Mouse (Mus musculus) limb, embryonic 12.5 days (tissue): Measurements from ENCODE around the gene Gm15217. TPM values are rescaled to one million over a fixed set of nuclear protein-coding genes. Genes with fewer than 3 reads are reported as not detected.

Experiments used
- ATAC-seq: fragments of 200-750 bp; cut with Nextera tagmentation; 2 replicates; pipeline ENCODE4 v1.8.0; 2017; ENCODE audit warnings: low read depth, moderate TSS enrichment; ENCODE audit not compliant: insufficient number of reproducible peaks, insufficient read depth, low FRiP score, low TSS enrichment
- H3K27ac ChIP-seq: fragments of 300-500 bp; sonication (generic); 2 replicates; pipeline ENCODE4 v1.5.1; 2016; ENCODE audit warnings: mild to moderate bottlenecking, moderate library complexity
- H3K27me3 ChIP-seq: fragments of 300-500 bp; sonication (generic); 2 replicates; pipeline ENCODE4 v1.6.1; 2016; ENCODE audit warnings: mild to moderate bottlenecking, moderate library complexity
- H3K36me3 ChIP-seq: fragments of 300-500 bp; sonication (generic); 2 replicates; pipeline ENCODE4 v1.6.1; 2016; ENCODE audit warnings: mild to moderate bottlenecking, moderate library complexity
- H3K4me1 ChIP-seq: fragments of 300-500 bp; sonication (generic); replicated peaks from 2 replicates; pipeline ENCODE4 v1.6.1; 2016
- H3K4me2 ChIP-seq: fragments of 300-500 bp; sonication (generic); 2 replicates; pipeline ENCODE4 v1.6.1; 2016; ENCODE audit warnings: mild to moderate bottlenecking, moderate library complexity
- H3K4me3 ChIP-seq: fragments of 300-500 bp; sonication (generic); replicated peaks from 2 replicates; pipeline ENCODE4 v1.5.1; 2016; ENCODE audit warnings: mild to moderate bottlenecking
- H3K9ac ChIP-seq: fragments of 300-500 bp; sonication (generic); replicated peaks from 2 replicates; pipeline ENCODE4 v1.6.1; 2016; ENCODE audit warnings: mild to moderate bottlenecking, moderate library complexity
- H3K9me3 ChIP-seq: fragments of 300-500 bp; sonication (generic); 2 replicates; pipeline ENCODE4 v1.6.1; 2016; ENCODE audit warnings: mild to moderate bottlenecking, moderate library complexity
- WGBS: fragments of 180-500 bp; shearing (Covaris S2); methylation state at CpG from one replicate; pipeline ENCODE4 v1.1.7; 2016; 5-methylcytosine and 5-hydroxymethylcytosine counted together
- polyA plus RNA-seq: library from polyadenylated mRNA; unstranded; fragments of >200 nt; fragmentation: Nextera tagmentation; extraction: Ambion mirVana; gene quantifications from 2 replicates; pipeline ENCODE4 v1.2.1, GENCODE M21; 2016

Gene Gm15217
- not detected in 2 replicates for polyA plus RNA-seq

GRCm38 (mm10) chr14:46379285-46379684, at the start of gene Gm15217:
TSS of gene Gm15217 (plus strand) at chr14:46379414.
- Histone ChIP-seq H3K9ac (no peak within 1 kb of the TSS; the same call in 1 of the 2 replicates), H3K4me1 (peaks cover 42% of the 10 kb centered on the region), H3K27ac (peak within 1 kb of the TSS; percentile 73), H3K27me3 (peaks cover 20% of the 10 kb centered on the region), H3K9me3 (no peaks in the 10 kb centered on the region), H3K4me2 (peak within 1 kb of the TSS; percentile 71), H3K36me3 (peaks cover 13% of the 10 kb centered on the region), H3K4me3 (peak within 1 kb of the TSS; percentile 34)
- no peak for ATAC-seq
- 82% methylated on average over 12 of the region's 12 CpGs for WGBS

DNA sequence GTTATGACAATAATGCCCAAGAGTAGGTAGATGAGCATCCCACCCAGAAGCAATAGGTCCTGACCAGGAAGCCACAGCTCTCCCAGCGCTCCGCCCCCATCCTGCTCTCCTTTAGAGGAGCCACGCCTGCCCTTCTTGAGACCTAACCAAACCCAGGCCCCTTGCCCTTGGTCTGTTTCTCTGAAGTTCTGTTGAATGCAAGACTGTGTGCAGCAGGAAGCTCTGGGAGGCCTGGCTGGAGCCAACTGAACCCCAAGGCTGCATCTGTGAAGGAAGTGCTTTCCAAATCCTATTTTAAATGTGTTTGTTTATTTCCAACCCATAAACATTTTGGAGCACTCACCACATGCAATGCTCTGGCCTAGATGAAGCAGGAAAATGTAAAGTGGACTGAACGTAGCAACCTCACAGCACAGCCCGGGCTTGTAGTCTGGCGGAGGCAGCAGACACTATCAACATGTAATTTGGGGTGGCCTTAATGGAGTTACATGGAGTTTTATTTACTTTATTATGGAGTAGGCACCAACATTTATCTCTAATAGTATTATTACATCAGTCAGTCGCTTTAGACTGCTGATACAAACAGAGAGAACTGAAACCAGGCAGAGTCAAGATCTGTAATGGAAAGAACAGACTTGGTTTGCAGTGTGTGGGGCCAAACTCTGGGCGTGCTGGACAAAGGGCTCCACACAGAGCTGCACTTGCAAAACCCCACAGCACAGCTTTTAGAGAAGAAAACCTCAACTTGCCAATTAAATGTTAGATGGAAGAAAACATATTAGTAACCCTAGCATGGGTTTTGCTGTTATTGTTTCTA, 45.6 kb upstream of the Gm15217 start:
- Histone ChIP-seq H3K4me3 (no peak overlapping the region), H3K27ac (0 out of 2 replicates have a peak overlapping the region, but pooled peaks have one; percentile 7), H3K9ac (no peak overlapping the region), H3K36me3 (no peaks in the 10 kb centered on the region), H3K9me3 (no peaks in the 10 kb centered on the region), H3K4me1 (peaks cover 8% of the 10 kb centered on the region; the same call in 1 of the 2 replicates), H3K27me3 (no peaks in the 10 kb centered on the region), H3K4me2 (no peak overlapping the region)
- WGBS, result 75% methylated on average over 8 of the region's 8 CpGs
- ATAC-seq, result no peak

- no peaks in the 10 kb centered on the region for H3K36me3 ChIP-seq
- WGBS, result 86% methylated on average over 11 of the region's 11 CpGs
- no peak for ATAC-seq
- no peak overlapping the region for H3K27ac ChIP-seq
- H3K9me3 ChIP-seq, result no peaks in the 10 kb centered on the region
- H3K4me1 ChIP-seq, result 0 out of 2 replicates have a peak, but pooled peaks cover 2% of the 10 kb centered on the region
- no peak overlapping the region for H3K4me3 ChIP-seq
- no peaks in the 10 kb centered on the region for H3K27me3 ChIP-seq
- H3K4me2 ChIP-seq, result no peak overlapping the region
- no peak overlapping the region for H3K9ac ChIP-seq
Observed at GRCm38 (mm10) chr14:46338801-46339200, 40.4 kb upstream of the Gm15217 start.

GRCm38 (mm10) chr14:46344750-46345149, 34.5 kb upstream of the Gm15217 start:
- no peaks in the 10 kb centered on the region for H3K27me3 ChIP-seq

DNA sequence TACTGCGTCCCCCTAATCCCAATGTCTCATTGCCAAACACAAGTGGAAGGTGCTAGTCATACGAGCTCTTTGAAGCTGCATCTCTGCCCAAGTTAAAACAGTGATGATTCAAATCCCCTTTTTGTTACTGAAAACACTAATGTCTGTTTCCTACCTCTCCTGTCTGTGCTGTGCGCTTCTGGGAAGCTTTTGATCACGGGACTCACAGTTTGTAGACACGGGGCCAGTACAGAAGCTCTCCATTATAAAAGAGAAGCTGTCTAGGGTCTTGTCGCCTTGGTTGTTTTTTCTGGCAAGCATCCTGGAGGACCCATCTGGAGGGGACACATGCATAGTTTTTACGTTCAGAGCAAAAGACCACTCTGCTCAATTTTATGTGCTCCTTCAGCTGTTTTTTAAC, 21.9 kb upstream of the Gm15217 start:
- no peak overlapping the region for H3K27ac ChIP-seq
- H3K36me3 ChIP-seq, result no peaks in the 10 kb centered on the region
- no peak overlapping the region for H3K9ac ChIP-seq
- WGBS, result 64% methylated on average over 7 of the region's 7 CpGs
- no peak for ATAC-seq
- no peaks in the 10 kb centered on the region for H3K9me3 ChIP-seq
- no peak overlapping the region for H3K4me2 ChIP-seq
- no peak overlapping the region for H3K4me3 ChIP-seq
- H3K27me3 ChIP-seq, result no peaks in the 10 kb centered on the region
- H3K4me1 ChIP-seq, result peaks cover 6% of the 10 kb centered on the region

More at GRCm38 (mm10) chr14:46344750-46345149, 34.5 kb upstream of the Gm15217 start:
- no peaks in the 10 kb centered on the region for H3K9me3 ChIP-seq
- H3K4me3 ChIP-seq, result no peak overlapping the region
- H3K36me3 ChIP-seq, result no peaks in the 10 kb centered on the region
- H3K4me2 ChIP-seq, result no peak overlapping the region
- no peaks in the 10 kb centered on the region for H3K4me1 ChIP-seq
- no peak overlapping the region for H3K9ac ChIP-seq
- H3K27ac ChIP-seq, result no peak overlapping the region
- no peak for ATAC-seq

DNA sequence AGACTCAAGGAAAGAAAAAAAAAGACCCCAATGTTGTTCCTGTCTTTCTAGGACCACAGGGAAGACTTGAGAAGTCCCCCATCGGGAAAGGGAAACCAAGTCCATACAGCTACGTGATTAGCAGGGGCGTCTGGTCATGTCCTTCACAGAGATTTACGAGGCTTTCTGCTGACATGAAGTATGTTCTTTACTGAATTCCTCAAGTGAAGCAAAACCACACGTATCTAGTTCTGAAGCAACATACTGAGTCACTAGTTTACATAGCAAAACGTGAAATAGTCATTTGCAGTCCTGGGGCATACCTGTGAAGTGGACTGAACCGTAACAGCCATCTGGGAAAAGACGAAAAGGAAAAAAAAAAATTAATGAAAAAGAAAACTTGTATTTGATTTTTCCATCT, 21.5 kb upstream of the Gm15217 start:
- Histone ChIP-seq H3K4me2 (no peak overlapping the region), H3K27ac (no peak overlapping the region), H3K27me3 (no peaks in the 10 kb centered on the region), H3K9me3 (no peaks in the 10 kb centered on the region), H3K36me3 (no peaks in the 10 kb centered on the region), H3K4me3 (no peak overlapping the region), H3K4me1 (peaks cover 6% of the 10 kb centered on the region), H3K9ac (no peak overlapping the region)
- no peak for ATAC-seq
- WGBS, result 50% methylated on average over 8 of the region's 8 CpGs

DNA sequence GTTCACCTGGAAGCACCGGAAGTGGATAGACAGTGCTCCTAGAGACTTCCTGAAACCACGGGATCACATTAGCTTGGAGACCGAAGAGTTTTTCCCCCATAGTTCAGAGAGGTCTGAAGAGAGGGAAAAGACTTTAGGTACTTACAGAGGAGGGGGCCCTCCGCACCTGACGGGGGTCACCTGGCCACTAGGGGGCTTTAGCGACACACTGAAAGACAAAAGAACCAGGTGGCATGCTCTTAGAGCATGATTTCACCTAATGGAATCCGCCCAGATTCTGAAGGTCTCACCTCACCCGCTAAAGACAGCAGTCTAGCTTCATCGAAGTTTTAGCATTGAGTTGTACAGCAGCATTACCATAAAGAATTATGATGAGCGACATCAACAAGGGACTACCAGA, 16.0 kb upstream of the Gm15217 start:
- no peak for ATAC-seq
- Histone ChIP-seq H3K9ac (no peak overlapping the region), H3K27ac (no peak overlapping the region), H3K36me3 (no peaks in the 10 kb centered on the region), H3K27me3 (no peaks in the 10 kb centered on the region), H3K4me2 (no peak overlapping the region), H3K9me3 (no peaks in the 10 kb centered on the region), H3K4me3 (no peak overlapping the region), H3K4me1 (no peaks in the 10 kb centered on the region)
- 36% methylated on average over 10 of the region's 10 CpGs for WGBS

DNA sequence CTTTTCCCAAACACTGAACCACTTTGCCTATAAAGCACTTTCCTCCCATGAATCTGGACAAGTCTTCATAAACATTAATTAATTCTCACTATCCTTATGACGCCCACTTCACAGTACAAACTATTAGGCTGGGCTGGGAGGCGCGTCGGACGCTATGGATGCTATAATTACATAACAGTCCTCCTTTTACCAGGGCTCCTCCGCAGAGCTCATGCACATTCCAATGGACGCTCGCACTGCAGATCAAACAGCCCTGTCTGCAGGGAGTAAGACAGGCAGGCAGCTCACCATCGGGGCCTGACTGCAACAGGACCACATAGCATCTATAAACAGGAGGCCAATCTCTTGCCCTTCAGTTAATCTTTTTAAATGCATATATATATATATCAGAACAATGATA, 6.8 kb upstream of the Gm15217 start:
- no peak overlapping the region for H3K4me2 ChIP-seq
- 24% methylated on average over 9 of the region's 9 CpGs for WGBS
- no peaks in the 10 kb centered on the region for H3K27me3 ChIP-seq
- H3K36me3 ChIP-seq, result no peaks in the 10 kb centered on the region
- no peak overlapping the region for H3K27ac ChIP-seq
- no peaks in the 10 kb centered on the region for H3K9me3 ChIP-seq
- no peak overlapping the region for H3K9ac ChIP-seq
- H3K4me3 ChIP-seq, result no peak overlapping the region
- no peak for ATAC-seq
- no peaks in the 10 kb centered on the region; the same call in 1 of the 2 replicates for H3K4me1 ChIP-seq

GRCm38 (mm10) chr14:46375796-46376195, 3.4 kb upstream of the Gm15217 start:
- no peak for ATAC-seq
- H3K4me2 ChIP-seq, result no peak overlapping the region
- no peaks in the 10 kb centered on the region for H3K36me3 ChIP-seq
- no peak overlapping the region for H3K9ac ChIP-seq
- H3K4me3 ChIP-seq, result no peak overlapping the region
- H3K4me1 ChIP-seq, result peaks cover 15% of the 10 kb centered on the region
- no peak overlapping the region for H3K27ac ChIP-seq
- H3K9me3 ChIP-seq, result no peaks in the 10 kb centered on the region
- 74% methylated on average over 5 of the region's 5 CpGs for WGBS
- peaks cover 5% of the 10 kb centered on the region for H3K27me3 ChIP-seq

DNA sequence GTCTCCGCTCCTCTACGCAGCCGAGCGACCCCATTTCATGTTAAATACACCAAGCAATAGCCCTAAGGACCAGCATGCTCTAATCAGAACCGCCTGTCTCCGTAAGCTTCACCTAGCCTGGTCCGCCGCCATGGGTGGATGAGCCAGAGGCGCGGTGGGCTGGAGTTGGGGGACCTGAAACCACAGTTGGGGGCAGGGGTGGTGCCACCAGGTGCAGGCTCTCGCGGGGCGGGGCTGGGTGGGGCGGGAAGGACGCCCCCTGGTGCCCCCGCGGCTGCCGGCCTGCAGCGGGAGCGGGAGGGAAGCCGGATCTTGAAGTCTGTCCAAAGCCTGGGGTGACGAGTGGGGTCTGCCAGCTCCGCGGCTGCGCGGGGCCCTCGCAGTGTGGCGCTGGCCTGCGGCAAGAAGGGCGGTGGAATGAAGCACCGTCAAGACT, 1.1 kb downstream of the Gm15217 start:
- Histone ChIP-seq H3K27me3 (peaks cover 20% of the 10 kb centered on the region), H3K36me3 (peaks cover 14% of the 10 kb centered on the region), H3K4me1 (peaks cover 52% of the 10 kb centered on the region), H3K4me3 (peak overlapping the region; percentile 34), H3K27ac (peak overlapping the region; percentile 73), H3K9me3 (no peaks in the 10 kb centered on the region), H3K9ac (no peak overlapping the region; the same call in 1 of the 2 replicates), H3K4me2 (peak overlapping the region; percentile 71)
- 4% methylated on average over 31 of the region's 31 CpGs for WGBS
- ATAC-seq, result no peak

DNA sequence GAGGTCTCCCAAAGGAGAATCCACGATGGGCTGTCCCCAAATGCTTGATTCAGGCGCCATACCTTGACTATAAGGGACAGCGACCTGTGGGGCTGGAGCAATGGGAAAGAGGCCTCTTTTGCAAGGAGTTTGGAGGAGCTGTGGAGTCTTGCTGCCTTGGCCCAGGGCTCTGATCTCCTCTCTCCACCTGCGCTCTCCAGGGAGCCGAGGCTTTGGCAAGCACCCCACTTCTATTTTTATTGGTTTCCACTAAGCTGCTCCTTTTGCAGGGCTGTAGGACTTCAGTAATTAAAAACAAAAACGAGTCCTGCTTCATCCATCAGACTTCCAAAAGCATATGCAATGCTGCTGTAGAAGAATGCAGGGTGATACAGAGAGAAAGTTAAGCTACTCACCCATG, 2.2 kb downstream of the Gm15217 start:
- peak overlapping the region; percentile 71 for H3K4me2 ChIP-seq
- no peak for ATAC-seq
- H3K27ac ChIP-seq, result 0 out of 2 replicates have a peak overlapping the region, but pooled peaks have one; percentile 12
- H3K4me3 ChIP-seq, result no peak overlapping the region
- H3K27me3 ChIP-seq, result peaks cover 20% of the 10 kb centered on the region
- 28% methylated on average over 6 of the region's 6 CpGs for whole genome bisulfite sequencing
- peaks cover 14% of the 10 kb centered on the region for H3K36me3 ChIP-seq
- no peak overlapping the region for H3K9ac ChIP-seq
- H3K9me3 ChIP-seq, result no peaks in the 10 kb centered on the region
- H3K4me1 ChIP-seq, result peaks cover 62% of the 10 kb centered on the region
